In the genomic region with DNA sequence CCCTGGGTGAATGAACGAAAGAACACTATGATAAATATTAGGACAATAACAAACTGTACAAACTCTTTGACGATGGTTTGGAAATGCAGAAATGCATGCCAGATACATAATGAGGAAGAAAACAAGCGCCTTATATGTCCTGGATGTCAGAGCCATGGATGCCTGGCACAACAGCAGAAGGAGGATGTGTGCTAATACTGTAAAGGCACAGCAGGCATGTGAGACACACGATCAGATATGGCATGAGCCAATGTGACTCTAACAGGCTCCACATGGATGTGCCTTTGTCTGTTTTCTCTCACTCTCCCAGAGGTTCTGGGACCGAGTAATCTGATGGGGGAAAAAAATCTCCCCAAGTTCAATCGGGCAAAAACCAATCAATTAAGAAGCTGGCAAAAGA, we compare ENCODE assay signal across 23 mouse cellular contexts.
DNase-seq lines count a peak whose midpoint lies in the region; ATAC-seq and TF ChIP-seq lines count a peak whose summit lies in the region.
"Had no signal": no experiment of that assay in that cellular context is flagged by ENCODE, and none has a peak within 500 bp of the region (broad histone marks: within the 10 kb centered on the region; RNA-seq: fewer than 3 reads in every experiment).

No protein-coding gene starts in this region.

- H3K27ac ChIP-seq in embryonic facial prominence, embryonic 13.5 days = peak overlapping the region; percentile 34; the same call in 1 of the 2 replicates
- H3K27ac ChIP-seq in embryonic facial prominence, embryonic 10.5 days (replicated peaks) = no peak overlapping the region
- no peak overlapping the region for H3K27ac ChIP-seq in liver, adult 2 months (replicated peaks; ENCODE audit: insufficient read depth, low read depth, low read length)
- H3K27ac ChIP-seq in liver, embryonic 12.5 days = no peak overlapping the region
- H3K27ac ChIP-seq: hindbrain, embryonic 12.5 days; kidney, embryonic 15.5 days; limb, embryonic 13.5 days had no signal

- H3K9ac ChIP-seq in embryonic facial prominence, embryonic 13.5 days = no peak overlapping the region
- H3K9ac ChIP-seq in liver, adult 2 months (ENCODE audit: low read depth, low read length) = no peak overlapping the region
- H3K9ac ChIP-seq in liver, embryonic 12.5 days = no peak overlapping the region
- H3K9ac ChIP-seq: forebrain, postnatal 0 days; hindbrain, embryonic 12.5 days; kidney, embryonic 15.5 days; limb, embryonic 13.5 days had no signal

- no peaks in the 10 kb centered on the region for H3K27me3 ChIP-seq in embryonic facial prominence, embryonic 13.5 days
- H3K27me3 ChIP-seq in embryonic facial prominence, embryonic 10.5 days (replicated peaks; ENCODE audit: low read depth, poor library complexity, severe bottlenecking) = no peaks in the 10 kb centered on the region
- no peaks in the 10 kb centered on the region for H3K27me3 ChIP-seq in liver, adult 2 months (ENCODE audit: control insufficient read depth, insufficient read depth, low read length)
- no peaks in the 10 kb centered on the region for H3K27me3 ChIP-seq in liver, embryonic 12.5 days (replicated peaks)
- H3K27me3 ChIP-seq: hindbrain, embryonic 12.5 days; kidney, embryonic 15.5 days; limb, embryonic 13.5 days had no signal

- no peaks in the 10 kb centered on the region for H3K79me2 ChIP-seq in liver, adult 2 months (ENCODE audit: control insufficient read depth, insufficient read depth, low read length)

- no peak overlapping the region for H3K4me3 ChIP-seq in embryonic facial prominence, embryonic 13.5 days
- no peak overlapping the region for H3K4me3 ChIP-seq in embryonic facial prominence, embryonic 10.5 days
- H3K4me3 ChIP-seq in liver, adult 2 months (ENCODE audit: insufficient read depth, low read depth, low read length) = no peak overlapping the region
- H3K4me3 ChIP-seq in liver, embryonic 12.5 days = no peak overlapping the region
- H3K4me3 ChIP-seq: hindbrain, embryonic 12.5 days; kidney, embryonic 15.5 days; limb, embryonic 13.5 days had no signal

- no peaks in the 10 kb centered on the region for H3K36me3 ChIP-seq in embryonic facial prominence, embryonic 13.5 days
- no peaks in the 10 kb centered on the region for H3K36me3 ChIP-seq in embryonic facial prominence, embryonic 10.5 days (replicated peaks)
- no peaks in the 10 kb centered on the region for H3K36me3 ChIP-seq in liver, adult 2 months (ENCODE audit: control insufficient read depth, insufficient read depth, low read length)
- H3K36me3 ChIP-seq in liver, embryonic 12.5 days = no peaks in the 10 kb centered on the region
- H3K36me3 ChIP-seq: hindbrain, embryonic 12.5 days; kidney, embryonic 15.5 days; limb, embryonic 13.5 days had no signal

- 48% methylated on average over 6 of the region's 6 CpGs for WGBS in embryonic facial prominence, embryonic 13.5 days
- WGBS in embryonic facial prominence, embryonic 10.5 days = 79% methylated on average over 6 of the region's 6 CpGs
- WGBS in liver, adult 2 months = 76% methylated on average over 6 of the region's 6 CpGs
- 51% methylated on average over 6 of the region's 6 CpGs for WGBS in liver, embryonic 12.5 days (ENCODE audit: insufficient replicate concordance)

- no peak for DNase-seq in embryonic facial prominence, embryonic 10.5 days (ENCODE audit: low spot score)
- DNase-seq in liver, adult 2 months (ENCODE audit: extremely low read depth, low read depth, low spot score) = peak; percentile 13
- DNase-seq in NIH3T3 (ENCODE audit: low read depth) = peak; percentile 38
- peak; percentile 5 for DNase-seq in lung, postnatal 10 days
- no peak for DNase-seq in adrenal gland, postnatal 14 days
- no peak for DNase-seq in ovary, postnatal 36 days (ENCODE audit: low spot score)
- DNase-seq: adrenal gland, postnatal 25 days; cerebellum, adult 8-10 months; cerebellum, postnatal 36 days; embryo, embryonic 11 days; forebrain, postnatal 0 days; gastrocnemius, postnatal 14 days; kidney, adult 11 months; kidney, postnatal 36 days; layer of hippocampus, postnatal 36 days; right cerebral cortex, postnatal 14 days; spleen, adult 18-20 months; thymus, postnatal 14 days had no signal

- TF ChIP-seq POLR2A in liver, adult 2 months (IDR thresholded peaks at IDR 0.05; ENCODE audit: extremely low read depth, insufficient read depth, low read length) = no peak

- H3K9me3 ChIP-seq in embryonic facial prominence, embryonic 13.5 days = no peaks in the 10 kb centered on the region
- H3K9me3 ChIP-seq in embryonic facial prominence, embryonic 10.5 days = no peaks in the 10 kb centered on the region
- H3K9me3 ChIP-seq in liver, embryonic 12.5 days (replicated peaks) = no peaks in the 10 kb centered on the region
- H3K9me3 ChIP-seq: hindbrain, embryonic 12.5 days; kidney, embryonic 15.5 days; limb, embryonic 13.5 days had no signal

- ATAC-seq in embryonic facial prominence, embryonic 13.5 days (ENCODE audit: insufficient number of reproducible peaks, insufficient read depth, low FRiP score, low TSS enrichment, low read depth) = no peak
- no peak for ATAC-seq in liver, embryonic 12.5 days
- ATAC-seq: forebrain, postnatal 0 days had no signal

- H3K4me2 ChIP-seq in embryonic facial prominence, embryonic 13.5 days = no peak overlapping the region
- no peak overlapping the region for H3K4me2 ChIP-seq in liver, embryonic 12.5 days
- H3K4me2 ChIP-seq: hindbrain, embryonic 12.5 days; kidney, embryonic 15.5 days; limb, embryonic 13.5 days had no signal

- TF ChIP-seq CTCF in liver, adult 2 months (IDR thresholded peaks at IDR 0.05; ENCODE audit: low read depth, low read length) = no peak

- H3K4me1 ChIP-seq in embryonic facial prominence, embryonic 13.5 days = peaks cover 14% of the 10 kb centered on the region
- H3K4me1 ChIP-seq in embryonic facial prominence, embryonic 10.5 days = no peaks in the 10 kb centered on the region
- no peaks in the 10 kb centered on the region for H3K4me1 ChIP-seq in liver, adult 2 months (ENCODE audit: control insufficient read depth, insufficient read depth, low read length)
- H3K4me1 ChIP-seq in liver, embryonic 12.5 days = no peaks in the 10 kb centered on the region
- H3K4me1 ChIP-seq: hindbrain, embryonic 12.5 days; kidney, embryonic 15.5 days had no signal

Comparison
In these comparisons a context has a peak if more than half of its experiments do, and no peak if none do; other contexts are left out.
1. DNase-seq: peak in liver, adult 2 months (single experiment), NIH3T3 (single experiment) and lung, postnatal 10 days (single experiment); none in embryonic facial prominence, embryonic 10.5 days (single experiment), adrenal gland, postnatal 14 days (single experiment) and ovary, postnatal 36 days (single experiment).